Mouse (Mus musculus) heart, postnatal 10 days (tissue): ENCODE measurements around the gene Pik3cd. TPM values are rescaled to one million over a fixed set of nuclear protein-coding genes. Genes with fewer than 3 reads are reported as not detected.

Experiments
- DNase-seq, 2 experiments: peaks; one replicate each; pipeline ENCODE4 v3.0.0; 2021
- intact Hi-C: fragments of 180-260 bp; cut with DNase I; formaldehyde crosslinking; loops from one replicate; pipeline ENCODE4 v1.15.1; 2025
- total RNA-seq, 2 experiments: library from RNA; stranded (reverse); gene quantifications; 2 replicates each; pipeline ENCODE4 v1.2.3; 2021

The Pik3cd gene
- total RNA-seq, 2 experiments from 2014 or later: 4.1 to 4.6 TPM

DNA sequence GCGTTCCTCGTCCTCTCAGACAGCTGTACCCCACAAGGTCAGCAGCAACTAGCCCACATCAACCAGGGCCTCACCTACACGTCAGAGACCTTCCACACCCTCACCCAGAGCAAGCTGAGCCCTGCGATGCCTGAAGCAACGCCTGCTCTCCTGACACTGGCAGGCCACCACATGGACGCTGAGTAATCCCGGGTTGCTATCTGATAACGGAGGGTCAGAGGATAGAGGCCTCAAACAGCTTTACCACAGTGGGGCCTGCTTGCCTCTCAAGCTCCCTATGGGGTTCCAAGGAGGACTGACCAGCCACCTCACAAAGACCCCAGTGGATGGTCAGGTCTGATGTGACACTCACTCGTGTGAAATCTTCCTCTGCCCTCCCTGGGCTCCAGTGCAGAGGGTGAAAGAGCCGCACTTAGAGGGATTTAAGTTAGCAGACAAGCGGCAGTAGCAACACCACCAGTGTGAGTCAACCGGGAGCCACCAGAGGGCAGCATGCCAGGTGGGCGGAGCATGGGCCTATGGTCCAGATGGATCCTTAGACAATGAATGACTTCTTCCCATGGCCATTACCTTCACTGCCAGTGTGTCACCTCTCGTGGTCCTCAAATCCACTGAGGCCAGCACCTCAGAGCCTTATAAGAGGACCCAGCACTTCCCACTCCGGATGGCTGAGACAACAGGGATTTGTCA, 23.4 kb upstream of the Pik3cd start:
- DNase-seq: peak; percentile 84 to 91
- intact Hi-C loops: loop anchor here (2.0 kb wide), 1 partner anchor 13 kb away; the partner anchor contains the start of gene Tmem201

DNA sequence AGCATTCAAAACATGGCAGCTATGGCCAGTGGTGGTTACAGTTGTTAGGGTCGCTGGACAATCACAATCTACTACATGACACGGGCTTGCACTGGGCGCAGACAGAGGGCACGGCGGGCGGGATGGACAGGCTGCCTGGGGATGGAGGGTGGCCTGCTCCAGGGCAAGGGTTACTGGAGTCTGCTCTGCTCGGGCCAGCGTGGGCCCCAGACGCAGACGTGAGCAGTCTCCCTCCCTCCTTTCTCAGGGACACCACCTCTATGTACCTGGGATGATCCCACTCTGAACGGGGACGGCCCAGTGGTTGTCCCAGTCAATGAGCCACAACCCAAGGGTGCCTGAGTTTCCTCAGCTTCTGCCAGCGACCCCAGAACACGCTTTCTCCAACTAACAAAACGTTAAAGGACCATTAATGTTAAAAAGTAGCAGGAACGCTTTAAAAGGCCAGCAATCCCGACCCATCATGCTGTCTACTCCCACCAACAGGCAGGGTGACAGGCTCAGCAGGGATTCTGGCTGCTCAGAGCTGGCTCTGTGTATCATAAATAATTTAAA, 22.6 kb upstream of the Pik3cd start:
- intact Hi-C loops: loop anchor here (2.0 kb wide), 1 partner anchor 14 kb away; the partner anchor contains the start of gene Tmem201
- no peak for DNase-seq

DNA sequence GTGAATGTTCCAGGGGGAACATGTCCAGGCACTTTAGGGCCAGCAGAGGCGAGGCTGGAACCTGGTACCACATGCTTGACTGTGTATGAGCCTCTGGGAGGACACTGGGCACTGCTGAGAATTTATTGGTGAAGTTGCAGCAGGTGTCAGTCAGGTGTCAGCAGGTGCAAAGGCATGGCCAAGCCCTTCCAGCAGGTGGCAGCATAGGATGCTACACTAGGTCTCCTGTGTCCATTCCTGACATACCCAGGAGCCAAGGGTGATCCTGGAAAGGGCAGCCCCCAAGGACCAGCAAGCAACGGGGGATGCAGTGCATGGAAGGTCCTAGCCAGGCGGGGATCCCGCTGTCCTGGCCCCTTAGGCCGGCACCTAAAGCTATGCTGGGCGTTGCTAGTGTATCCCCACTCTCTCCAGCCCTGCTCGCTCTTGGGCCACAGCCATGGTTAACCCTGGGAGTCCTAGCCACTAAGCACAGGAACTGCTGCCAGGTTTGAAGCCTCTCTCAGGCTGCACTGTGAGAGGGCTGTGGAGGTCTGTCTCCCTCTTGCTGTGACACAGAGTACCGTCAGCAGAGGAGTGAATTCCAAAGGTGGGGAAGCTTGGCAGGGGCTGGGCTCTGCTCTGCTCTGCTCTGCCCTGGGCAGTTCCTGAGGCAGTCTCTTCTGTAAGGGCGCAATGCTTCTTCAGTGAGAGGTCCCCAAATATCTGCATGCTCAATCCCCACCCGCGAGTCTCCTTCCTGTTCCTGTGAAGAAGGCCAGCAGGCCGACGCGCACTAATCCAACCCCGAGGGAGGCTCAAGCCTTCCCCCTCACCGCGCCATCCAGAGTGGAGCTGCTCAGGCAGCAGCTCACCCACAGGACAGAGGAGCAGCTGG, 21.7 kb upstream of the Pik3cd start:
- peak; percentile 66 to 73 for DNase-seq
- intact Hi-C loops: loop anchor here (2.0 kb wide), 1 partner anchor 15 kb away; the partner anchor contains the start of gene Tmem201

DNA sequence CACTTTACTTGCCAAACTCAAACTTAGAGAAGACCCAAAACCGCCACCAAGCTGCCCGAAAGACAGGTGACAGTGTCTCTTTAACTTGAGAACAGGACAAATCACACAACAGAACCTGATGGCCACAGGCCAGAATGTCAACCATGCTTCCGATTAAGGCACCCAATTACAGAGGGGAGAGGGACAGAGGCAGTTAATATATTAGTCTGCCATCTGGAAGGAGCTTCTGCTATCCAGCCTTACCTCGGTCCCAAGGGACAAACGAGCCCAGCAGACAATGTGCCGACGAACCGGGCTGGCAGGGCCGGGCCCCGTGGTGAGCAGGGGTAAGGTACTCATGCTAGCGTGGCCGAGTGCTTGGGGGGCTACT, 20.6 kb upstream of the Pik3cd start:
- DNase-seq: no peak
- intact Hi-C loops: no loop called here

DNA sequence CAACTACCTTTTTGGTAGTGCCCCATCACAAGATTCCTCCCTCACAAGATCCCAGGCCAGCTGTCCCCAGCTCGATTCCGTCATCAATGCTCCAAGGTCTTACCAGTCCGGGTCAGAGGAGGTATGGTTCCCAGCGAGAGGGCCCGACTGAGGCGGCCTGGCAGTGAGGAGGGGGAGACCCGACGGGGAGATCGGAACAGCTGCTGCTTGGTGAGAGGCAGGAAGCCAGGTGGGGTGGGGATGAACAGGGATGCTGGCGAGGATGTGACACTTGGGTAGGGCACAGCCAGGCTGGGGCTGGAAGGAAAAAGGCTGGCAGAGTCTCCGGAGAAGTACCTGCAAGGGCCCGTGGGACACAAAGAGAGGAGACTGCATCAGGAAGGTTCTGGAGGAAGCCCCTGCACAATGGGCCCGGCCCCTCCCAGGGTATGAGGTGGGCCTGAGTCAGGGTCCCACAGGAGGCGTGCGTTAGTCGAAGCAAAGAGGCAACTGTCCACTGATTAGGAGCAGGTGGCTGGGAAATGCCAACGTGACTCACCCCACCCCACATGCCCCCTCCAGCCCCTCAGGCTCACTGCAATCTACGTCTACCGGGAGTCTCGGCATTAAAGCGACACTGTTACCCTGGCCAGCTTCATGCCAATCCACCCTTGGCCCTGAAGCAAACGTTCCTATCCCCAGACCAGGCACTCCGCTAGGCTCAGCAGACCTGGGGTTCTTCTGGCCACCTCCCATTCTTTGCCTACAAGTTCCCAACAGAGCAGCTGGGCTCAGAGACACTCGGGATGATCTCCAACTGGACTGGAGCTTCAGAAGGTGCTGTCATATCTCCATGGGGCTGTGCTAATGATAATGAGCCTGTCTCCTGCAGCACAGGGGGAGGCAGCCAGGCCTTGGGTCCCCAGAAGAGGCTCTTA, 20.0 kb upstream of the Pik3cd start:
- intact Hi-C loops: no loop called here
- no peak for DNase-seq

DNA sequence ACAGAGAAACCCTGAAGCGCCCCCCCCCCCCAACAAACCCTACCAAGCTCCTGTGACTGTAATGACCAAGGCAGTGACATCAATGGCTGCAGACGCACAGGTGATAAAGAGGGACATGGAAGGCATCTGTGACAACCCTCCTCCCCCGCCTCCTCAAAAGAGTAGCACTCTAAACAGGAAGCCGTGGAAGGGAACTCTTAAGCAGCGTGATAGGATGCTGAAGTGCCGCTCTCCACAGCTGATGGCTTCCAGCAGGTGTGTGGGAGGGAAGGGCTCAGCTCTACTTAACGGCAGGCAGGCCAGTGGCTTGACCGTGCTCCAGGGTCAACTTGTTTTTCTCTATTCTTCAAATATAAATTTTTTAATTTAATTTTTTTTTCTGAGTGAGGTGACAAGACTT, 18.8 kb upstream of the Pik3cd start:
- intact Hi-C loops: no loop called here
- no peak for DNase-seq

DNA sequence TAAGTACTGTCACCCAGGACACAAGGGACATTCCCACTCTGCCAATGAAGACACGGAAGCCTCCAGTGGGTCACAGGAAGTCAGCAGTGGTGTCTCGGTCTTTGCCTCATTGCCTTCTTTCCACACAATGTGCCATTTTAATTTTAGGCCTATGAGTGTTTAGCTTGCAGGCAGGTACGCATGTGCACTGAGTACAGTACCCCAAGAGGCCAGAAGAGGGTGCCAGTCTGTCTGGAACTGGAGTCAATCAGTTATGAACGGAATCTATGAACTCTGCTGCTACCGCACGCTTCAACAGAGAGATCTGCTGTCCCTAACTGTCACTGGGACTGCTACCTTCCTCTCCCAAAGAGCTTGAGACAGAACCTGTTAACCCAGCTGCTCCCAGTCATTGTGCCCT, 17.3 kb upstream of the Pik3cd start:
- DNase-seq: peak in 1 of 2 experiments; percentile 62
- intact Hi-C loops: no loop called here

DNA sequence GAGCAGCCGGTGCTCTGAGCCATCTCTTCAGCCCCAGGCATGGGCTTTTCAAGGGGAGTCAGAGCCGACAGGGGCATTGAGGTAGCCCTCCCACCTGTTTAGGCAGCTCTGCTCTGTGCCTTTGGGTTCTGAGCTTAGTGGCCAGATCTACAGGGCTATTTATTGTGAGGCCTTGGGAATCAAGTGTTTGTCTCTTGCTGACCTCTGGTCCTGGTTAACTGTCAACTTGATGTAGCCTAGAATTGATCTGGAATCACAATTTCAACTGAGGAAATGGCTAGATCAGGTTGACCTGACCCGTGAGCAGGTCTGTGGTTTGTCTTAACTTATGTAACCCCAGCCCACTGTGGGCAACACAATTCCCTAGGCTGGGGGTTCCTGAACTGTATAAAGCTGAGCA, 12.2 kb upstream of the Pik3cd start:
- intact Hi-C loops: no loop called here
- no peak for DNase-seq

DNA sequence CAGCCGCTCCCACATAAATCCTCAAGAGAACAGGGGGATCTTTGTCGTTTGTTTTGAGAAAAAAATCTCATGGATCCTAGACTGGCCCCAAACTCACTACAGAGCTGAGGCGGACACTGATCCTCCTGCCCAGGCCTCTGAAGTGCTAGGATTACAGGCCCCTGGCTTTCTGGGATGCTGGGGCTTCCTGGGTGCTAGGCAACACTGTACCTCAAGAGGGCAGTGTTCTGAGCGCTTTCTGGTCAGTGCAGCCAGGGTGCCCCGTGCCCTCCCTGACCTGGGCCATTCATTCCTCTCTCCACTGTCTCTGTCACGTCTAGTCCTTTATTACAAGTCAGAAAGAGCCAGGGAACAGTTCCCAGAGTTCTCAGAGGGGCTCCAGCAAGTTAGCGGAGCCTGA, 9.6 kb upstream of the Pik3cd start:
- intact Hi-C loops: no loop called here
- DNase-seq: peak; percentile 48 to 73

DNA sequence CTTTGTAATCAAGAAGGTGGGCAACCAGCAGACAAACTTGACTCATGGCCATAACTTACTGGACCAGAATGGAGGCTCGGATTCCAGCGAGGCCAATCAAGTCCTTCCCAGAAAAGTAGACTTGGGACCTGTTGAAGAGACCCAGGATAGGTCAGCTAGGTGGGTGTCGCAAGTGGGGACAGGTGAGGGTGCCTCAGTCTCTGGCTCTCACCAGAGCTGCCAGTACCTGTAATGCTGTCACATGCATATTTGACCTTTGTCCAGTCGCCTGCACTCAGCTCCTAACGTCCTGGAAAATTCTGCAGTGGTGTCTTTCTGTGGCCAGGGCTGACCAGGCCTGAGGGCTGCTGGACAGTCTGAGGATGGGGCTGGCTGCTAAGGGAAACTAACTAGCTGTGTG, 9.1 kb upstream of the Pik3cd start:
- no peak for DNase-seq
- intact Hi-C loops: no loop called here

DNA sequence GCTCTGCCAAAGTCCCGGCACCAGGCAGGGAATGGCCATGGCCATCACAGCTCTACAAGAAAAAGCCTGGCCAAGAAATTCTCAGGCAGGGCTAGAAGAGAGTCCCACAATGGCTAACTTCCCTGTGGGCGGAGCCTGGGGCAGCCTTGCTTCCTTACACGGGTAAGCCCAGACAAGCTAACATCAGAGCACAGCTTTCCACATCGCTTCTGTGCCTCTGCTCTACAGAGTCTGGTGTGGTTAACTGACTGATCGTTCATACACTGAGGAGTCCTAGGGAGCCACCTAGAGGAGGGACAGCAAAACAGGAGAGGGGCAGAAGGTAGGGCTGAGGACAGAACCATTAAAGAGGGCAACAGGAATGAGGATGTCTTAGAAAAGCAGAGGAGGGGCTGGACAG, 8.1 kb upstream of the Pik3cd start:
- intact Hi-C loops: loop anchor here (1.0 kb wide), 1 partner anchor 60 kb away; no protein-coding TSS in a partner anchor
- DNase-seq: peak; percentile 73 to 77

DNA sequence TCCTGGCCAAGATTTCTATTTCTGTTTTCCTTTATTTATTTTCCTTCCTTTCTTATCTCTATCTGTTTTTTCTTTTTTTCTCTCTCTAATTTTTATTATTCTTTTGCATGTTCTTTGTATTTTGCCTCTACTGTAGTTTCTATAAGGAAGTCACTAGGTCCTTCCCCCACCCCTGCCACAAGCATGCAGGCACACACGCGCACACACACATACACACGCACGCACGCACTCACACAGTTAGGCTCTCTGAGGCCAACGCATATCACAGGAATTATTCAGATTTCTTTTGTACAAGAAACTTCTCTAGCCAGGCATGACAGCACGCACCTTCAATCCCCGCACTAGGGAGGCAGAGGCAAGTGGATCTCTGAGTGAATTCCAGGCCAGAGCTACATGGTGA, 3.6 kb upstream of the Pik3cd start:
- intact Hi-C loops: no loop called here

DNA sequence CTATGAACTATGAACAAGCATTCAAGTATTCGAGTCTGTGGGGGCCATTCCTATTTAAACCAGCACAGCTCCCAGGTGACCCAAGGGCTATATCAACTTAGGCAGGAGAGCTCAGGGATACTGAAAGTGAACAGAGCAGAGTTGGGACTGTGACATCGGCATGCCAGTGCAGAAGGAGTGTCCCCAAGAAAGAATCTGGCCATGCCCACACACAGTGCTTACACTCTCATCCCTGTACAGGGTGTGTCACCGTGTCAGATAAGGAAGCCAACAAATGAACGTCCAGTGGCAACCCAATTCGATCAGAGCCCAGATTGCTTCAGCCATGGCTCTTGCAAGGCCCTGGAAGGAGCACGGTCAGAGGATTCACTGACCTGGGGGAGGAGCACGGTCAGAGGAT, 2.9 kb upstream of the Pik3cd start:
- intact Hi-C loops: no loop called here
- DNase-seq: no peak

More for the DNA sequence above, 3.6 kb upstream of the Pik3cd start:
- no peak for DNase-seq

DNA sequence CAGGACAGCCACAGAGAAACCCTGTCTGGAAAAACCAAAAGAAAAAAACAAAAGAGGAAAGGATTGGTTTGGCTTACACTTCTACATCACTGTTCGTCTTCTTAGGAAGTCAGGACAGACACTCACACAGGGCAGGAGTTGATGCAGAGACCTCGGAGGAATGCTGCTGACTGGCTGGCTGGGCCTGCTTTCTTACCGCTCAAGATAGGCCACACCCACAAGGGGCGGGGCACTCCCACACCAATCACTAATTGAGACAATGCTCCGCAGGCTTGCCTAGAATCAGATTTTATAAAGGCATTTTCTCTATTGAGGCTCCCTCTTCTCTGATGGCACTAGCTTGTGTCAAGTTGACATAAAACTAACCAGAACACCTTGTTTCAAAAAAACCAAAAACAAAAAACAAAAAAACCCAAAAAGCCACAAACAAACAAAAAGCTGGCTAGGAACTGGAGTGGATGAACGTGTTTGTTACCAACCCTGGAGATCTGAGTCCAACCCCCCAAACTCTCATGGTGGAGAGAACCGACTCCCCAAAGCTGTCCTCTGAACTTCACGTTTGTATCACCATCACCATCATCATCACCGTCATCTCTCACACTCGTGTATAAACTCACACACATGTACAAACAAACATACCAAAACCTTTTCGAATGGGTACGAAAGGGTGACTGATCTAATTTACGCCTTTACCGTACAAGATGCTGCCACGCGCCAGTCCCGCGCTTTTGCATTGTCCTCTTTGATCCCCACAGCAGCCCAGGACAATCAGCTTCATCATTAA, 753 bp downstream of the Pik3cd start:
- DNase-seq: peak; percentile 51 to 56
- intact Hi-C loops: no loop called here

DNA sequence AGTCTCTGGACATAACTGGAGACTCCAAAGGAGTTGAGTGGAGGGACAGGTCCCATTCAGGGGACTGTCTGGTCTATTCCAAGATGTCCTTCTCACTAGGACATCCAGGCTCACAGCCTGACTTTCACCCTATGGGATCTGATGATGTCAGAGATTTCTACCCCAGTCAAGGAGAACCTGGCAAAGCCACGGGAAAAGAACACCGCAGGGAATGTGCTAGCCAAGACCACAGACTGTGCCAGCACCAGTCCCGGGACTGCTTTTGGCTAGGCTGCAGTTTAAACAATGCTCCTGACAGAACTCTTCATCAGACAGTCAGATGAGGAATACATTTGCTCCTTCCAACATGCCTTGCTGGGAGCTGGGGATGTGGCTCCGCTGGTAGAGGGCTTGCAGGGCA, 2.4 kb downstream of the Pik3cd start:
- intact Hi-C loops: no loop called here
- DNase-seq: peak in 1 of 2 experiments; percentile 29

DNA sequence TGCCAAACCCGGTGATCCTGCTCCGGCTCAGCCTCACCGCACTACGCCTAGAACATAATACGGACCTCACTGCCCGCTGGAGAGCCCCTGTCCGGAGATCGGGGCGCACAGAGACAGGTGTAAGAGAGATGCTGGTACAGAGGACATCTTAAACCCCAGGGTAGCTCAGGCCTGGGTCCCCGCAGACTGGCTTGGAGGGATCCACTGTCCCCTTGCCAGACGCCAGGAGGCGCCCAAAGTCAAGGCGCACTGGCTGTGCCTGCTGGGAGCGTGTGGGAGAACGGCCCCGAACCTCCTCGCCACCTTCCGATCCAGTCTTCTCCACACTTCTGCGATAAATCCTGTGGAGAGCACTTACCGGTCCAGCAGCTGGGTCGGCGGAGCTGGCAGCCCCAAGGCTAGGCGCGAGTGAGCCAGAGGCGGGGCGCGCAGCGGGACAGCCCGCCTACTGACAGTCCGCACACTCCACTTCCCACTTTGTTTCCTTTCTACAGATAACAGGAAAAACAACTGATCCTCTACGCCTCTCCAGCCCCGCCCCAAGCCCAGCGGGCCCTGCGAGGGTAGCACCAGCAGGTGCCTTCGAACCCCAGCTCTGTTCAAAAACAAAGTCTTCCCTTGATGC, 4.1 kb downstream of the Pik3cd start:
- intact Hi-C loops: no loop called here
- peak; percentile 68 to 72 for DNase-seq

DNA sequence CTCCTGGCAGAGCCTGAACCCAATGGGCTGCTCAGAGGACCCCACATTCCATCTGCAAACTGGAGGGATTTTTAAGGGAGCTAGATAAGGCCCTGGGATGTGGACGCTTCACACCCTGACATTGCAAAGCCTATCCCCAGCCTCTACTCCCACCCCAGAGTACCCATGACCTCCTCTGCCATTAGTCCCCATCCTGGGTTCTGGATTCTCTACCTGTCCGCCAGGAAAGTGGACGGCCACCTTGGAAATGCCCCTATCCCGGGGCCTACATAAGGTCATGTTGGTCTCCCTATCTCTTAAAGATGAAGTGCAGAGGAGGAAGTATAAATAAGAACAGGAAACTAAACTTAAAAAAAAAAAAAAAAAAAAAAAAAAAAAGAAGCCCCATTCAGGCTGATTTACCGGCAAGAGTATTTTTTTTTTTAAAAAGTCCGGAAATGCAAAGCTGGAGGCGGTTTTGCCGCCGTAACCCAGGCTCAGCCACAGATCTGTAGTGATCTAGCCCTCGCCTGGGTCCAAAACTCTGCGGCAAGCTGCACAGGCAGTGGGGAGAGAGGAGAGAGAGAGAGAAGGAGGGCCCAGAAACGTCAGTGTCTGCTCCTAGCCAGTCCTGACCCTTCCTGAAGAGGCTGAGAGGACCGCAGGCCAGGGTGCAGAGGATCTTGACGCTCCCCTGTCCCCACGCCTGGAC, 4.7 kb downstream of the Pik3cd start:
- intact Hi-C loops: no loop called here
- no peak for DNase-seq

DNA sequence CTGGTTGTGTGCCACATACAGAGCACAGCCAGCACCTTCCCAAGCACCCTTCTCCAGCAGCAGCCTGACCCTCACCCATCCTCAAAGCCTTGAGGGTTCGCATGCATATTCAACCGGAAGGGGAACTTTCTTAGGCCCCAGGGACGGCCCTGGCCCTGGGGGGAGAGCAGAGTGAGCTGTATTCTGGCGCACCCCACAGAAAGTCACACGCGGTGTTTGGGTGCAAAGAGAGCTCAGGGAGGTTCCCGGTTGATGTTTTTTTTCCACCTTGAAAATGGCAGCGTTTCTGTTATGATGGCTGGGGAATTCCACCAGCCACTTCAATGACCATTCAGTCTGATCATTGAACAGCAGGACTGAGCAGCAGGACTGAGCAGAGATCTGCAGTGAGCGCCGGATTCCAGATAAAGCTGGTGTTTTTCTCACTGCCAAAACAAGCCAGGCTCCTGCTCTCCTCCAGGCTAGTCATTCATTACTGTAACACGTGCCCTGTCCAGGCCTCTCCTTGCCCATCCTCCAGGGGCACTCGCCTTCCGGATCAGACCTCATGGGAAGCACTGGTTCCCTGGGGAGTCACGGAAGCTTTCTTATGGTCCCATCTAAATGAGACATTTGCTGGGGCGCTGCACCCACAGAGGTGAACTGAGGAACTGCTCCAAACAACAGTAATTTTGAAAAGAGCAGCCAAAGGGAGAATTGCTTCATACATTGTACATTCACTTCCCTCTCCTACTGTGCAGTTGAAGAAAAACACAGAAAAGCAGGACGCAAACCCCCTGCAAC, 6.0 kb downstream of the Pik3cd start:
- DNase-seq: peak in 1 of 2 experiments; percentile 48
- intact Hi-C loops: no loop called here
